Mouse (Mus musculus) kidney, postnatal 4 days (tissue): ENCODE data around the gene Olfr1344.

Experiments
- DNase-seq, 2 experiments: peaks; one replicate each; pipeline ENCODE4 v3.0.0; 2021; ENCODE audit warnings: mixed read lengths in 2 of 2

Gene Olfr1344

DNA sequence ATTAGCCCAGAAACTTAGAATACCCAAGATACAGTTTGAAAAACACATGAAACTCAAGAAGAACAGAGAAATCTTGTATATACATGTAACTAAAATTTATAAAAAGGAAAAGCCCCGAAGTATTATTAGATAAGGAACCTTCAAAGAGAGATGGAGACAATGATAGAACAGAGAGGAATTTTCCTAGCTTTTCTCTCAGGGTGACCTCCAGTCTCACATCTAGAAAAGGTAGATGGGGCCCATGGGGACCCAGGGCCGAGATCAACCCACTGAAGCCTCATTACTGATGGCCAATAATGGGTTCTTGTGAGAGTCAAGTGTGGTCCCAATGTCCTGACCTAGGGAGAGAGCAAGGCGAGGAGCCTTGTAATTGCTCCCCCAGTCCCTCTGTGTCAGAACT, at the start of gene Olfr1344:
Gene Olfr1344 (plus strand): TSS at position 301 of the 400 bp plus-strand sequence.
- no peak for DNase-seq

DNA sequence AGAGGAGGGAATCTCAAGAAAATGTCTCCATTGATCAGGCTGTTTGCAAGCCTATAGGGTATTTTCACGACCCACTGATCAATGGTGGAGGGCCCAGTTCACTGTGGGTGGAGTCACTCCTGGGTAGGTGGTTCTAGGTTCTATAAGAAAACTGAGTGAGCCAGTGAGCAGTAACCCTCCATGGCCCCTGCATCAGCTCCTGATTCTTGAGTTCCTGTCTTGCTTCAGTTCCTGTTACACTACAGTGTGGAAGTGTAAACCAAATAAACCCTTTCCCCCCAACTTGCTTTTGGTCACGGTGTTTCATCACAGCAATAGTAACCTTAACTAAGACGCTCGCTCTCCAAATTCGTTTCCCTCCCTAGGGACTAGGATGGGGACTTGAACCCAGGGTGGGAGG, 49.5 kb upstream of the Olfr1344 start:
- no peak for DNase-seq

DNA sequence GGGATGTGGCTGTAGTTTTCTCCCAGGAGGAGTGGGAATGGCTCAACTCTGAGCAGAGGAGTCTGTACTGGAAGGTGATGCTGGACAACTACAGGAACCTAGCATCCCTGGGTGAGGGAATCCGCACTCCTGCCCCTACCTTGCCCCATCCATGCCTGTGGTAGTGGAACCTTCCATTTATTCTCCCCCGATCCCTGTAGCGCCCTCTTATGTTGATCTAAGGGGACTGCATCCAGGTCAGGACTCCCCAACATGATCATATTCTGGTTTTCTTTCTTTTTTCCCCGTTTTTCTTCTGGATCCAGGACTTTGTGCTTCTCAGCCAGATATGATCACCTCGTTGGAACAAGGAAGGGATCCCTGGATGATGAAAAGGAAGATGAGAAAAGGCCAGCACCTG, 49.0 kb upstream of the Olfr1344 start:
- DNase-seq = no peak

DNA sequence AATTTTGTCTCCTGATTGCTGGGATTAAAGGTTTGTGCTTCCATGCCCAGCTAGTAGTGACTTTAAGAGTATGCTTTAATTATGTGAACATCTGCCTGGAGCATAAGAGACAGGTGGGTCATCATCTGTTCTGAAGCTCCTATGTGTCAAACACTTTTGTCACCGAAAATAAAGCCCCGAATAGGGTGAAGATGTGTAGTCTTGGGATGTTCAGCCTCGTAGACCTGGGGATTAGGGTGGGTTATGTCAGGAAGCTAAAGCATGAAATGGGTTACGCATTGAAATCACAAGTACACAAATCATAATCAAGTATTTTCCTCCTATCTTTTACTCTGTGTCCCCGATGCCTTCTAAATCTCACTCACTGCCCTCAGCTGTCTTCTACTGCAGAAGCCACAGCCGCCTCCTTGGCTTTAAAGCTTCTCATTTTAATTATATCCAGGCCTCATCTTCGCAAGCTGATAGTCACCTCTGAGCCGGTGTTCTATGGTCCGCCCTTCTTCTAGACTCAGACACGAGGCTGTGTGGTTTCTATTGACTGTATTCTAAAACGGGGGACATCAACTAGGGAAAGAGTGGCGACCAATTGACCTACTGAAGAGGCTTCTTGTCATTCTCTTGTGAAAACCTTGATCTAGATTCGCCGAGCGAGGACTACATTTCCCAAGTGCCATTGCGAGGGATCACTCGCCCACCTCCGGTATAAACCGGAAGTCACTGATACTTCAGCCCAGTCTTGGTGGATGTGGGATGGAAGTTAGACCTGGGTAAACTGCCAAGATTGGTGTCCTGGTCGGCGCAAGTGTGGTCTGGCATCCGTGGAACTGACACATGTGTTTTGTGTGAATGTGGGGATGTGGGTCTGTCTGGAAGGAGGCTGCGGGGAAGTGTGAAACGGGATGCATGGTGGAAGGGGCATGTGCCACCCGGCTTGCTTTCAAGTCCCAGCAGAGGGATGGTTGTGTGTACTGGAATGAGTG, 40.2 kb upstream of the Olfr1344 start, which contains the start of gene Smim17:
Gene Smim17 (plus strand): TSS at position 720 of the 980 bp plus-strand sequence.
- DNase-seq = peak; percentile 65 to 69

DNA sequence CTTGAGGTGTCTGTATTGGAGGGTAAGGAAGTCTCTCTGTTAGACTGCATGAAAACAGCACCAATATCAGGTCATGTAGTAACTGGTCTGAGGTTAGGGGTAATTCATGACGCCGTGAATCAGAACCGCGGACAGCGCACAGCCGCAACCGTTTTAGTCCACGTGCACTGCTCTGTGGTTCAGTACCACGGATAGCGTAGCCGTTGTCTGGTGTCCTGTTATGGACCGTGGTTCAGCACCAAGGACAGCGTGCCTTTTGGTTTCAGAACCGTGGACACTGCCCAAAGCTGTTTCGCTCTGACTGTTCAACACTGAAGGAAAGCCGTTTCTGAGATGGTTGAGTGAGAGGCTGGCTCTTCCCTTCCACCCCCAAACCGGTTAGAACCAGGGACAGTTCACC, 28.4 kb upstream of the Olfr1344 start, which contains the start of gene Gm20715:
Gene Gm20715 (plus strand): TSS at position 235 of the 400 bp plus-strand sequence.
- peak; percentile 98 to 99 for DNase-seq

DNA sequence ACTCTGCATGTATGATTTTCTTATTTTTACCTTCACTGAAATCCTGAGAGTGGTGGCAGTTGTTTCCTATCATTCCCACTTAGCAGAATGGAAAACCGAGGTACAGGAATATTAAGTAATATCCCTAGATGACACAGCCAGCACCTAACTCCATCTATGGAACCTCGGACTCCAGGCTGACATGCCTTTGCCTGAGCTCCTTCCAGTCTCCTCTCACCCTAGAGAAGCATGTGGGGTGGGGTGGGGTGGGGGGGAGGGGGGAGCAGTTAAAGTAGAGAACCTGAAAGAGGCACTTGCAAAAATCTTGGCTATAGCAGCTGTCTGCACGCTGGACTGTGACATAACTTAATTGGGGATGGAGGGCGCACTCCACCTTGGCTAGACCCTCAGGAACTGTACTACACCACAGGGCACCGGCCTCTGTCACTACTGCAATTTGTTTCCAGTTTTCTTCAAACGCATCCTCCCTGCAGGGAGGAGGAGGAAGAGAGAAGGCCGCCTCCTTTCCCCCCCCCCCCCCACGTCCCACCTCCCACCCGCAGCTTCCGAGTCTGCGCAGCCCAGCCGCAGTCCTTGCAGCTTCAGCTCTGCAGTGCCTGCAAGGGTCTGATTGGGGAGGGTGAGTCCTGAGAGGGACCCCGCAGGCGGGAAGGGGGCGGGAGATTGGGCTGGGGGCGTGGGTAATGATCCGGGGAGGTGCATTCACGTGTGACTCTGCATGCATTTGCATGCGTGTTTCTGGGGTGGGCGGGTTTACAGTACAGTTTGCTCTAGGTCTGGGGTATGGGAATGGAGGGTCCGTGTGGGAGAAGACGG, 23.7 kb upstream of the Olfr1344 start:
- DNase-seq = no peak

DNA sequence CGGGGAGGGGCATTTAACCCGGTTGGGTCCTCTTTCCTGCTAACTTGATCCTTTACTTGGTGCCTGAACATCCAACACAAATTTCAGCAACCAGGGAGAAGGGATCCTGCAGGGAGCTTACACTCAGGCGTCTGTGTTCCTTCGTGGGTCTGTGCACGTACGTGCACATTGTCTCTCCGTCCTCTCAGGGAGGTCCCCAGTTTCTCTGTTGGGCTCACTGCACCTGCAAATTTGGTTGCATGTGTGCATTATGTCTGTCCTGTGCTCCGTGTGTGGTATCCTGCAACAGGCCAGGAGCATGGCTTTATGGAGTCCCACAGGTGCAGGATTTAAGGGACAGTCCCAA, 23.1 kb upstream of the Olfr1344 start:
- no peak for DNase-seq

DNA sequence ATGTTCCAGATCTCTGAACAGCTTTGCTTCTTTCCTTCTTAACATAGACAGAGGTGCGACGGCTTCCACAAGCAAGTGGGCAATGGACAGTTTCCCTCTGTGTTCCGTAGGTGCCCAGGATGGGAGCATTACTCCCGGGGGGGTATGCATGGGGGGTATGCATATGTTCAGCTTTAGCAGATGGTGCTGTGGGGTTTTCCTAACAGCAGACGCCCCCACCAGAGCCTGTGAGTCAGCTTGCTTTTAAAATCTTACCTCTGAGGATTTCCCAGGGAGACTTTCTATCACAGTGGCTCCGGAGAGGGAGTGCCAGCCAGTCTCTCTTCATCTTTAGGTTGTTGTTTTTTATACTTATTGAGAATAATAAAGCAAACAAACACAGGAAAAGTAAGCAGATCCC, 18.6 kb upstream of the Olfr1344 start:
- DNase-seq = no peak

DNA sequence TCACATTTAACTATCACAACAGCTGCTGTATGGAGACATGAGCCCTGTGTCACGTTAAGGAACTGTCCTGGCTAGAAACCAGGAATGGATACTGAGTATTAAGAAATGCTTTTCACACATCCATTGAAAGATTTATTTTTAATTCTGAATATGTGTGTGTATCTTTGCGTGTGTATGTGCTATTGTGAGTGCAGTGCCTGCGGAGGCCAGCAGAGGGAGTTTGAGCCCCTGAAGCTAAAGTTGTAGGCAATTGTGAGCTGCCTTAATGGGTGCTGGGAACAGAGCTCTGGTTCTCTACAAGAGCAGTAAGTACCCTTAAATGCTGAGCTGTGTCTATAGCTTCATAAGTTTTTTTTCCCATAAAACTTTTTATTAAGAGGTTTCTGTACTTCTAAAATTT, 9.1 kb upstream of the Olfr1344 start:
- no peak for DNase-seq

DNA sequence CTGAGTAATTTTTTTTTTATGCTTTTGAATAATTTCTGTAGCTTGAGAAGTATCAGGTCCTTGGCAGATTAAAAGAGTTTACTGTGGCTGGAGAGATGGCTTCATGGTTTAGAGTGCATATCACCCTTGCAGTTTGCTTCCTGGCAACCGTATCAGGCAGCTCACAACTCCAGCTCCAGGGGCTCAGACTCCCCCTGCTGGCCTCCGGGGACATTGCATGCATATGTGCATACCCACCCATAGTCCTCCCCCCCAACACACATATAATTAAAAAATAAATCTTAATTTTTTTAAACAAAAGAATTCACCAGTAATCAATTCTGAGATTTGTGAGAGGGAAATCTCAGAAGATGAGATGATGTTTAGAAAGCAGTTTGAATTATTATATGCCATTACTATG, 8.1 kb upstream of the Olfr1344 start:
- DNase-seq = peak; percentile 33 to 34

DNA sequence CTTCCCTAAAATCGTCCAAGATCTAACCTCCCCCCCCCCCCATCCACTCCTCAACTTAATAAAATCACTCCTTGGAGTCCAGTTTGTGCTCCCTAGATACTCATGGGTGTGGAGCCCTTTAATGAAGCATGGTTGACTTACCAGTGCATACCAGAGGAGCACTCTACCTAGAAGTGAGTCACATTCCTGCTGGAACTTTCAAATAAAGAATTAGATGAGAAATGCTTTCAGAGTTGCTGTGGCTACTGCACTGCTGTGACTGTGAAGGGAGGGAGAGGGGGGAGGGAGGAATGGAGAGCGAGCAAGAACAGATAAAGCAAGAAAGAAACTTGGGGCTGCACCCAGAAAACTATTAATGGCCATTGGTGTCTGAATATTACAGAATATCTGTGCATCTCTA, 2.7 kb downstream of the Olfr1344 start:
- no peak for DNase-seq

DNA sequence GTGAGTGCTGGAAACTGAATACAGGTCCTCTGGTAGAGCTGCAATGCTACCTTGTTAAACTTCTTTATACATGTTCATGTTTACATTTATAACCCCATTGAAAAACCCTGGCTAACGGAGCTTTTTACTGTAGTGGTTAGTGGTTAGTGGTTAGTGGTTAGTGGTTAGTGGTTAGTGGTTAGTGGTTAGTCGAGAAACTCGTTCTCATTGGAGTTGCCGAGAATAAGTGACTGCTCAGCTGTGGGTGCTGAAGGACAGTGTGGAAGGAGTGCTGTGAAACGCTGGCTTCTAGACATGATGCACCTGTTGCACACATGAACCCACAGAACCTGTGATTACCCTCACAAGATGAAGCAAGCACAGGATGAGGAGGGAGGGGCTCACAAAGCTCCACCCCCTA, 9.3 kb downstream of the Olfr1344 start:
- no peak for DNase-seq

DNA sequence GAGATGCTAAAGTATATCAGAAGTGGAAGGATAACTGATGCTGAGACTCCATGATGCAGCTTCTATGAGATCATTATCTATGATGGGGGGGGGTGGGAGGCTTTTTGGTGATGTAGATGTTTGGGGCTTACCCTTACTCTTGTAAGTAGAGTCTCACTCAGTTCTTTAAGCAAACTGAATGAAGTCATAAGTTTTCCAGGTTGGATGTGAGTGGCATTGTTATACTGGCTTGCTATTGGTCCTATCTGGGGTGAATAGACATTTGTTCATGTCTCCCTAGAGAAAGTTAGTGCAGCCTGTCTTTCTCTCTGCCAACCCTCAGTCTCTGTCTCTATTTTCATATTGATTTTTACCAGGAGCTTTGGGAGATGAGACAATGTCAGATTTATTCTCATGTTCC, 17.4 kb downstream of the Olfr1344 start, which contains the start of gene Olfr1336:
Gene Olfr1336 (plus strand): TSS at position 301 of the 400 bp plus-strand sequence.
- DNase-seq = no peak

DNA sequence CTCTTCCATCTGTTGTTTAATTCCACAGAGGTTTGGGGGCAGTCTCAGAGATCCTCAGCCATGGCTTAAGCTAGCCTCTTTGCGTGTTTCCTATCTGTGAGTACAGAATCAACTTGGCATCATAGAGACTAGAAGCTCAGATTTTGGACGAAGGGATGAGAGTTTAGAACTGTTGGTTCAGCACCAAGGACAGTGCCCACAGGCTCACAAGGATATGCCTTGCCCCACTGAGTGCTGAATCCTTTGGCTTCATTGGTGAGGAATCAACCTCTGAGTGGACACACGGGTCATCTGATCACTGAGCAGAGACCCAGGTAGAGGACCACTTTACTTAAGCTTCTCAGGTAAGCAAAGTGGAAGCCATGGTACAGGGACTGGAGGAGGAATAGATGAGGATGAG, 17.9 kb downstream of the Olfr1344 start:
- peak; percentile 17 to 19 for DNase-seq

DNA sequence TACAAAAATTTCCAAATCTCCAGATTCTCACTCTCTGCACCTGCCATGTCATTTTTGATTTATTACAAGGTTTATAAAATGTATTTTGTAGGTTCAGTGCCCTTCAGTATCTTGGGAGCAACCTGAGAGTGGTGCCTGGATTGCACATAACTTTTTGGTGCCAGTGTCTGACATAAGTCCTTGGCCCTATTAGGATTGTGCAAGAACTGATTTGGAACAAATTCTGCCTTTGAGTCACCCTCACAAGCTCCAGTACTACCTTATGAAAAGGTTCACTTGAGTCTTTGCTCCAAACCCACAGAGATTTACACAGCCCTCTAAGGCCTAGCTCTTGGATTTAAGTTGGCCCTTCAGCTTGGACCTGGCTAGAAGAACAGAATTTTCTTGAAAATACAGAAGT, 28.5 kb downstream of the Olfr1344 start, which contains the start of gene Olfr1346:
Gene Olfr1346 (plus strand): TSS at position 151 of the 400 bp plus-strand sequence.
- DNase-seq = no peak

DNA sequence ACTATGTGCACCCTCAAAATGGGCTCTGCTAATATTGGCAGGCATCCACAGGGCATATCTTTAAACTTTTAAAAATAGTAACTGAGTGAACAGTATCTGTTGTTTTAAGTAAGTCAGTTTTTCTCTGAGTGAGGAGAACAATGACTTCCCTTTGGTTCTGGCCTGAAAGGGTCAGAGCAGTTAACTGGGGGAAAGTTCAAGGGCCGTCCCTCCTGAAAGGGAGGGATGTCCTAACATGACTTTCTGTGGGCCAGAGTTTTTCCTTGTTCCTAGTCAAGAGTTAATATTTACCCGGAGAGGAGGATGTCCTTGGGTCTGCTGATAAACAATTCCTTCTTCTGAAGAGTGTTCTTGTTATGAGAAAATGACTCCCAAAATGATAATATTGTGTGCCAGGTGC, 39.1 kb downstream of the Olfr1344 start:
- DNase-seq = peak in 1 of 2 experiments; percentile 1

DNA sequence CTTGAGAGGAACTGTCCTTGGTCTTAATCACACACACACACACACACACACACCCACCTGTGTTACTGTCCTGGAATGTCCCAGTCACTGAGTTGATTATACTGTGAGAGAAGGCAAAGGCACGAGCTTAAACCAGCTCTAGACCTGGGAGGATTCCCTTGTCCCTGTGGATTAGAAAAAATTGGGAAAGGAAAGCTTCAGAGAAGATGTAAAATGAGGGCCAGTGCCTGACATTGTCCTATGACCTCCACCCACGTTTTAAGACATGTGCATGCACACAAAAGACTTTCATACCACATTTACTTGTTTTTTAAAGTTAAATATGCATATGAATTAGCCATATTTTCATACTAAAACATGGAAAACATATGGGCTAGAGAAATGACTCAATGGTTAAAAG, 48.4 kb downstream of the Olfr1344 start, which contains the start of gene Olfr5:
Gene Olfr5 (minus strand): TSS at position 101 of the 400 bp plus-strand sequence.
- no peak for DNase-seq
